In the genomic region with DNA sequence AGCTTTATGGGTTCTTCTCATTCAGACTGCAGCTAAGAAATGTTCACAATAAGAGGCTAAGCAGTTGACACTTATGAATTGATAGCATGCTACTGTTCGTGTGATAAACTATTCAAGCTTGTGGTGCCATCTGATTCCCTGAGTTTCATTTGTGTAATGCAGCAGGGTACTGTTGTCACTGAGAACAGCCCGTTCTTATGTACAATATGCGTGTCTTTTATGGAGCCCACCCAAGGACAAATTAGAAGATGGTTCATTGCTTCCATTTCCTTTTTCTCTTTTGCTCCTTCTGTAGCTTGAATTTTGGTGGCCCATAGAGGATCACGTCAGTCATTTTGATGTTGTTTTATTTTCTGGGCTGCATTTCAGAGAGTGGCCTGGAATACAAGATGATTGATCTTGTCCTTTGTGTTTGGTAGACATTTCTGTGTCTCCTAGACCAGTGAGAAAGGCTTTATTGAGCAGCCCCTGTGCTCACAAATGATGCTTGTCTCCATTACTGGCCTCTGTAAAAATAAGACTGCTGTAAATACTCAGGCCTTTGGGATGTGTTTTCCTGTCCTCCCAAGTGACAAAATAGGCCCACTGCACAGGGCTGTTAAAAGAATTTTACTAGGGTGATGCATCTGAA, we compare ENCODE assay signal across 33 mouse cellular contexts. TPM values are rescaled to one million over a fixed set of nuclear protein-coding genes. Genes with fewer than 3 reads are reported as not detected.
A peak's percentile ranks its signal among the peaks of the same experiment; 100 is the strongest.
DNase-seq lines count a peak whose midpoint lies in the region; ATAC-seq and TF ChIP-seq lines count a peak whose summit lies in the region.
"Had no signal": no experiment of that assay in that cellular context is flagged by ENCODE, and none has a peak within 500 bp of the region (broad histone marks: within the 10 kb centered on the region; RNA-seq: fewer than 3 reads in every experiment).

No protein-coding gene starts in this region.

- H3K4me1 ChIP-seq in hindbrain, embryonic 13.5 days (replicated peaks), result peaks cover 7% of the 10 kb centered on the region
- H3K4me1 ChIP-seq in hindbrain, embryonic 16.5 days (ENCODE audit: control insufficient read depth, insufficient read depth, low read depth, low read length), result no peaks in the 10 kb centered on the region
- H3K4me1 ChIP-seq: embryonic facial prominence, embryonic 13.5 days; liver, embryonic 15.5 days; lung, embryonic 15.5 days; midbrain, embryonic 10.5 days had no signal

- no peak for DNase-seq in left cerebral cortex, adult 2 months (ENCODE audit: extremely low spot score in 1 of 2, low spot score in 2 of 2)
- no peak for DNase-seq in left cerebral cortex, postnatal 14 days (ENCODE audit: low spot score in 2 of 2)
- DNase-seq in retina, postnatal 1 day, result peak; percentile 20
- no peak for DNase-seq in kidney, adult 18-20 months
- no peak for DNase-seq in cerebellum, adult 8-10 months
- DNase-seq: adrenal gland, postnatal 36 days; B cell, adult 2 months; gastrocnemius, postnatal 25 days; heart, adult 11 months; heart, postnatal 4 days; kidney, adult 2 months; kidney, postnatal 4 days; layer of hippocampus, postnatal 36 days; liver; right cerebral cortex, postnatal 4 days; thymus, adult 18-20 months; thymus, postnatal 25 days had no signal

- H3K4me3 ChIP-seq in left cerebral cortex, adult 2 months, result no peak overlapping the region
- no peak overlapping the region for H3K4me3 ChIP-seq in hindbrain, embryonic 13.5 days
- no peak overlapping the region for H3K4me3 ChIP-seq in hindbrain, embryonic 16.5 days (ENCODE audit: low read length)
- H3K4me3 ChIP-seq: embryonic facial prominence, embryonic 13.5 days; forebrain, embryonic 10.5 days; heart, embryonic 12.5 days; liver, embryonic 15.5 days; lung, embryonic 15.5 days; midbrain, embryonic 10.5 days; myocyte; neural tube, embryonic 13.5 days had no signal

- H3K36me3 ChIP-seq in hindbrain, embryonic 13.5 days, result no peaks in the 10 kb centered on the region
- no peaks in the 10 kb centered on the region for H3K36me3 ChIP-seq in hindbrain, embryonic 16.5 days (ENCODE audit: control insufficient read depth, insufficient read depth, low read length)
- H3K36me3 ChIP-seq: embryonic facial prominence, embryonic 13.5 days; forebrain, embryonic 10.5 days; heart, embryonic 12.5 days; liver, embryonic 15.5 days; lung, embryonic 15.5 days; midbrain, embryonic 10.5 days; neural tube, embryonic 13.5 days had no signal

- H3K4me2 ChIP-seq in hindbrain, embryonic 13.5 days, result no peak overlapping the region
- H3K4me2 ChIP-seq in hindbrain, embryonic 16.5 days (ENCODE audit: low read length), result no peak overlapping the region
- H3K4me2 ChIP-seq: embryonic facial prominence, embryonic 13.5 days; heart, embryonic 12.5 days; liver, embryonic 15.5 days; lung, embryonic 15.5 days; neural tube, embryonic 13.5 days had no signal

- 23% methylated on average over 4 of the region's 4 CpGs for WGBS in hindbrain, embryonic 13.5 days
- WGBS in hindbrain, embryonic 16.5 days, result 23% methylated on average over 4 of the region's 4 CpGs

- H3K27ac ChIP-seq in left cerebral cortex, adult 2 months, result peak overlapping the region; percentile 21; the same call in 1 of the 2 replicates
- H3K27ac ChIP-seq in hindbrain, embryonic 13.5 days, result no peak overlapping the region
- H3K27ac ChIP-seq in hindbrain, embryonic 16.5 days (ENCODE audit: low read depth, low read length), result no peak overlapping the region
- H3K27ac ChIP-seq: embryonic facial prominence, embryonic 13.5 days; forebrain, embryonic 10.5 days; liver, embryonic 15.5 days; lung, embryonic 15.5 days; midbrain, embryonic 10.5 days; neural tube, embryonic 13.5 days; stomach, postnatal 0 days had no signal

- H3K27me3 ChIP-seq in hindbrain, embryonic 13.5 days, result no peaks in the 10 kb centered on the region
- H3K27me3 ChIP-seq in hindbrain, embryonic 16.5 days (replicated peaks; ENCODE audit: control insufficient read depth, insufficient read depth, low read length), result no peaks in the 10 kb centered on the region
- H3K27me3 ChIP-seq: embryonic facial prominence, embryonic 13.5 days; heart, embryonic 12.5 days; liver, embryonic 15.5 days; lung, embryonic 15.5 days; neural tube, embryonic 13.5 days had no signal

- H3K9ac ChIP-seq in hindbrain, embryonic 13.5 days, result no peak overlapping the region
- H3K9ac ChIP-seq in hindbrain, embryonic 16.5 days (ENCODE audit: low read depth, low read length), result no peak overlapping the region
- H3K9ac ChIP-seq: embryonic facial prominence, embryonic 13.5 days; heart, embryonic 12.5 days; liver, embryonic 15.5 days; lung, embryonic 15.5 days; neural tube, embryonic 13.5 days had no signal

- TF ChIP-seq CTCF in left cerebral cortex, adult 2 months (IDR thresholded peaks at IDR 0.05), result no peak

- H3K9me3 ChIP-seq in hindbrain, embryonic 13.5 days, result no peaks in the 10 kb centered on the region
- no peaks in the 10 kb centered on the region for H3K9me3 ChIP-seq in hindbrain, embryonic 16.5 days (ENCODE audit: control insufficient read depth, low read length)
- H3K9me3 ChIP-seq: embryonic facial prominence, embryonic 13.5 days; forebrain, embryonic 10.5 days; heart, embryonic 12.5 days; liver, embryonic 15.5 days; lung, embryonic 15.5 days; midbrain, embryonic 10.5 days; neural tube, embryonic 13.5 days had no signal

- peak; percentile 46; the same call in 1 of the 2 replicates for ATAC-seq in hindbrain, embryonic 13.5 days (ENCODE audit: low FRiP score)
- ATAC-seq in hindbrain, embryonic 16.5 days, result peak; percentile 77
- ATAC-seq: midbrain, embryonic 16.5 days had no signal

- intact Hi-C loops in left cerebral cortex, adult 2 months (cut with DNase I), result no loop called here
- intact Hi-C loops in left cerebral cortex, postnatal 14 days (cut with DNase I), result no loop called here

RNA-seq across cellular contexts. Expression of a gene that starts 31.3 kb away (rescaled TPM):
- 10 to 100 TPM; 36.2 to 39.4 TPM for total RNA-seq in left cerebral cortex, adult 2 months (2021)
- total RNA-seq in left cerebral cortex, postnatal 14 days (2021), result 10 to 100 TPM; 23.6 to 27.1 TPM
- polyA plus RNA-seq in hindbrain, embryonic 13.5 days (2015; fragmentation: Nextera tagmentation; extraction: Ambion mirVana), result 7.2 and 7.7 TPM in 2 replicates
- polyA plus RNA-seq in hindbrain, embryonic 16.5 days (2015; fragmentation: Nextera tagmentation; extraction: Ambion mirVana), result 10.1 and 10.5 TPM in 2 replicates
- total RNA-seq: common myeloid progenitor, adult 5-6 weeks; gastrocnemius, adult 18-20 months; gastrocnemius, postnatal 25 days; megakaryocyte progenitor cell, adult 5-6 weeks had no signal
- polyA plus RNA-seq: kidney, adult 2 months; spleen, adult 2 months had no signal
